Mouse (Mus musculus) spleen, adult 2 months (tissue): Measurements from ENCODE around the gene Hs1bp3. TPM values are rescaled to one million over a fixed set of nuclear protein-coding genes. Genes with fewer than 3 reads are reported as not detected.

Experiments
- DNase-seq, 2 experiments: peaks; one replicate each; pipeline versions ENCODE4 v3.0.0 to v3.0.0-alpha.2; 2012 to 2021; ENCODE audit warnings: low spot score in 2 of 2, low read depth in 1 of 2
- H3K27ac ChIP-seq: fragments of 200-500 bp; 2 replicates; pipeline ENCODE4 v1.5.1; 2012; ENCODE audit warnings: low read length, inconsistent platforms; ENCODE audit not compliant: insufficient read depth
- H3K27me3 ChIP-seq: fragments of 200-500 bp; 2 replicates; pipeline ENCODE4 v1.6.1; 2012; ENCODE audit warnings: mild to moderate bottlenecking, moderate library complexity, low read length, inconsistent platforms; ENCODE audit not compliant: control insufficient read depth, insufficient read depth
- H3K36me3 ChIP-seq: fragments of 200-500 bp; 2 replicates; pipeline ENCODE4 v1.6.1; 2012; ENCODE audit warnings: mild to moderate bottlenecking, low read length, inconsistent platforms; ENCODE audit not compliant: control insufficient read depth, insufficient read depth
- H3K4me1 ChIP-seq: fragments of 200-500 bp; 2 replicates; pipeline ENCODE4 v1.6.1; 2011; ENCODE audit warnings: inconsistent platforms; ENCODE audit not compliant: control insufficient read depth, insufficient read depth, insufficient read length
- H3K4me3 ChIP-seq: fragments of 200-500 bp; 2 replicates; pipeline ENCODE4 v1.5.1; 2011; ENCODE audit warnings: mild to moderate bottlenecking, inconsistent platforms; ENCODE audit not compliant: insufficient read depth, insufficient read length; ENCODE audit errors: extremely low read depth
- CTCF ChIP-seq: fragments of 200-500 bp; IDR thresholded peaks from 2 replicates; pipeline ENCODE4 v1.5.1; 2011; ENCODE audit warnings: mild to moderate bottlenecking, inconsistent platforms; ENCODE audit not compliant: insufficient read depth, insufficient read length, insufficient replicate concordance; ENCODE audit errors: extremely low read depth
- POLR2A ChIP-seq: fragments of 200-500 bp; IDR thresholded peaks from 2 replicates; pipeline ENCODE4 v1.6.1; 2011; ENCODE audit warnings: low read depth, low read length, inconsistent platforms
- WGBS: fragments of 180-500 bp; shearing (Covaris S2); methylation state at CpG from one replicate; pipeline ENCODE4 v1.1.7; 2018; 5-methylcytosine and 5-hydroxymethylcytosine counted together
- polyA plus RNA-seq: library from polyadenylated mRNA; depleted of rRNA; stranded (reverse); fragments of >200 nt; gene quantifications from 2 replicates; pipeline ENCODE4 v1.2.3, GENCODE M21; 2012

Hs1bp3 gene
- polyA plus RNA-seq, 1 experiment, result 11.1 TPM

DNA sequence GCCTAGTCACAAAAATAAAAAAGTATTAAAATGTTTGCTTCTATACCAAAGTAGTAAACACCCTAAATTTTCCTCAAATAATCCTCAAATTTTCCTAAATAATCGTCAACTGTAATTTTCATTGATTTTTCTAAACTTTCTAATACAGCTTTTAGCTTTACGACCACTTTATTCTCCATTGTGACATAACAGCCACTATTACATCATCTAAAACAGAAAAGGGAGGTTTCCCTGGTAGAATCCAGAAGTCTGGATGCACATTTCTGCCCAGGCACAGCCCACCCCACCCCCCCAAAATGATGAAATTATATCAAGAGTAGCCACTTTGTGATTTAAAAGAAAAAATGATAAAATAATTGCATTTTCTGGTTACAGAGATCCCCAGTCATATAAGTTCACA lies 17.1 kb upstream of the Hs1bp3 start:
- Histone ChIP-seq H3K4me1 (no peaks in the 10 kb centered on the region; the same call in 1 of the 2 replicates), H3K27ac (no peak overlapping the region), H3K36me3 (no peaks in the 10 kb centered on the region), H3K27me3 (peaks cover 20% of the 10 kb centered on the region), H3K4me3 (no peak overlapping the region)
- WGBS, result 63% methylated on average over 2 of the region's 2 CpGs
- no peak for DNase-seq
- no peak for TF ChIP-seq CTCF
- no peak for TF ChIP-seq POLR2A

DNA sequence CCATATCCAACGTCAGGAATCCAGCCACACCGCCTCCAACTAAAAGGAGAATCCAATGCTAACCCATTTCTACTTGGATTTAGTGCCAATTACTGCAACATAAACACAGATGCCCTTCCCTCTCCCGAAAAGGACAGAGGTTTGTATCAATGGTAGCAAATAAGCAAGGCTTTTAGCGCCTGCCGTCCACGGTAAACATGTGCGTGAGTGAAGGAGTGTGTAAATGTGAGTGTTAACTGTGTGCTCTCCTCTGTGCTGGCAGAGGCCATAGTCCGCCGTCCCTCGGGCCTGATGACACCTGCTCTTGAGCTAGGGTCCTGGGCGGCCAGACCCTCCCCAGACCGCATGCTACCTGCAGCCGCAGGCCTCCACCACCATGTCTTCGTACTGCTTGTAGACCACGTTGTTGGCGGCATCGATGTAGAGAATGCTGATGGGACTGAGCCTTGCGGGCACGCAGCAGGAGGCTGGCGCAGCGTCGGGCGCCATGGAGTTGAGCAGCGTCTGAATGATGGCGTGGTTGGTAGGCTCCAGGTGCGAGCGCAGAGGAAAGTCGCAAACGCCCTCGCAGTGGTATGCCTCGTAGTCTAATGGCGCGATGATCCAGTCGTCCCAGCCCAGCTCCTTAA lies 15.5 kb upstream of the Hs1bp3 start:
- 17% methylated on average over 34 of the region's 34 CpGs for WGBS
- Histone ChIP-seq H3K27ac (no peak overlapping the region), H3K4me3 (no peak overlapping the region), H3K27me3 (peaks cover 30% of the 10 kb centered on the region), H3K36me3 (no peaks in the 10 kb centered on the region), H3K4me1 (peaks cover 3% of the 10 kb centered on the region; the same call in 1 of the 2 replicates)
- no peak for DNase-seq
- TF ChIP-seq POLR2A (no peak), CTCF (no peak)

DNA sequence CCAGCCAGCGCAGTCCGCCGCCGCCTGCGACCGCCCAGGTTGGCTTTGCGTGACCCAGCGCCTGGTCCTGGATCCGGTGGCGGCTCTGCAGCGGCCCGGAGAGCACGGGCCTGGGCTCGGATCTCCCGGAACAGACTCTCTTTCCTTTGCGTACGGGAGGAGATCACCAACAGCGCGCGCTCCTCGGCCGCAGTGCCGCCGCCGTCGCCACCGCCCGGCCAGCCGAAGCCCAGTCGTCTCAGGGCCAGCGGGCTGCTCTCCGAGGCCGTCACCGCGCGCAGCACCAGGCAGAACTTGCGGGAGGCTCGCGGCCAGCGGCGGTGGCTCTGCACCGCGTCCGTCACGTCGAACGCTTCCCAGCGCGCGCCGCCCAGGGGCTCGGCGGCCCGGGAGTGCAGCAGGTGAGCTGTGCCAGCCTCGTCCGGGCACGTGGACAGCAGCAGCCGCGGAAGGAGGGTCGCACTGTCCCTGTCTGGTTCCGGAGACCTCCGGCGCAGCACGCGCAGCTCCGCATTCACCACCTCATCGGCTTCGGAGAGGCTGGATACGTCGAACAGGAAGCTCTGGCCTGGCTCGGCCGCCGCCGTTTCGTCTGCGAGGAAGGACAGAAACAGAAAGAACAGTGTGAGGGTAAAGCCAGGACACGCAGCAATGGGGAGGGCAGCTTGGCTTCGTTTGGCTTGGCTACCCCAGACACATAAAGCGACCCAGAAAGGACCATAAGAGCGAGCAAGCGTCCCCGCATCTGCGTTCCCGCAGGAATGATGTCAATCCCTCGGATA lies 14.7 kb upstream of the Hs1bp3 start:
- no peak for DNase-seq

DNA sequence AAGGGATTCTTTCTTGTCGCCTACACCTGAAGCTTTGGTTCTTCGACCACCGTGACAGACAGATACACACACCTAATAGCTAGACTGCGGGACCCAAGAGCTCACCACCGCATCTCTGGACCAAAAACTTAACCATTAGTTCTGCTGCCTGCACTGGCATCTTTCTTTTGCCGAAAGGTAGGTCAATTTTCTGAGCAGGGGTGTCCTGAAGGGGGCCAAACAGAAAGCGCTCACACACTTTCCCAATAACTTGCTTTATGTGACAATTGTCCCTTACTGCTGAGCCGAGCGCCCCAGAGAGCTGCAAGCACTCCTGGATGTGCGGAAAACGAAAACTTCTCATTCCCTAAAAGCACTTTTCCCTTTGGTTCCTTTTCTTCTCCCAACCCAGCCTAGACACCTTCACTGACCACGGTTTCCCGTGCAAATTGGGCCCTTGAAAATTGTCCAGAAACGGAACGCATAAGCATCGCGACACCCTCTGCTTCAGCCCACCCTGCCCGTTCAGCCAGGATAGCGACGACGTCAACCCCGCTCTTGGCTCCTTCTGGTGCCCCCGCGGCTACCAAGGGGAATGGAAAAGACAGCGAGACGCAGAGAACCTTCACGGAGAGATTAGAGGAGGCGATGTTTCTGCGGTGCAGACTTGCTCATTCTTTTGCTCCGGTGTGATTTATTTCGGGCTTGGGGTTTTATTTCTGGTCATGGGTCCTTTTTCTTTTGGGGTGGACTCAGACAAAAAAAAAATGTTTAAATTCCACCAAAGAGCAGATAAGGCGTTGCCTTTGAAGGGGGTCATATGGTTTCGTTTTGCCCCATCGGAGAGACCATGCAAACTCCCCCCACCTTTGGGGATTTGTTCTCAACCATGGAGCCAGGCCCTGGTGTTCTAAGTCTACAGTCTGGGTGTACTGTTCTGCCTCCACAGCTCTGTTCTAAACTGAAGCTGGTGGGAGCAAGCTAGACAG lies 13.8 kb upstream of the Hs1bp3 start:
- Histone ChIP-seq H3K4me1 (peaks cover 3% of the 10 kb centered on the region; the same call in 1 of the 2 replicates), H3K27me3 (peaks cover 30% of the 10 kb centered on the region), H3K36me3 (no peaks in the 10 kb centered on the region), H3K4me3 (no peak overlapping the region), H3K27ac (no peak overlapping the region)
- TF ChIP-seq POLR2A, result no peak
- no peak for TF ChIP-seq CTCF
- no peak for DNase-seq
- 11% methylated on average over 34 of the region's 34 CpGs for WGBS

More for the DNA sequence above, 14.7 kb upstream of the Hs1bp3 start:
- H3K27ac ChIP-seq, result no peak overlapping the region
- H3K4me3 ChIP-seq, result no peak overlapping the region
- H3K27me3 ChIP-seq, result peaks cover 30% of the 10 kb centered on the region
- 7% methylated on average over 83 of the region's 85 CpGs for whole genome bisulfite sequencing
- H3K4me1 ChIP-seq, result peaks cover 3% of the 10 kb centered on the region; the same call in 1 of the 2 replicates
- H3K36me3 ChIP-seq, result no peaks in the 10 kb centered on the region
- TF ChIP-seq CTCF, result no peak
- TF ChIP-seq POLR2A, result no peak

DNA sequence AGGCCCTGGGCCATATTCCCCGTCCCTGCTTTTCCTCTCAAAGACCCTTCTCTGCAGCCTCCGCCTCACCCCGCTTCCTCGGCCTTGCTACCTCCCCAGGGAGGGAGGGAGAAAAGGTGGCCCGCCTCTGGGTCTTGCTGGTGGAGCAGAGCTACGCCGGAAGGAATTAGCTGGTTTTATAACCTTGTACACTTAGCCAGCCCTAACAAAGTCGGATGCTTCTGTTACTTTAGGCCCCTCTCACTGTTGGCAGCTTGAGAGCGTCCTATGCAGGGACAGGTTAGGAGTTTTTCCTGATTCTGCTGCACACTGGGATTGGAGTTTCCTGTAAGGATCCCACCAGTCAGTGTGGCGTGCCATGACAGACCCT lies 13.1 kb upstream of the Hs1bp3 start:
- Histone ChIP-seq H3K27me3 (peaks cover 30% of the 10 kb centered on the region), H3K4me1 (peaks cover 3% of the 10 kb centered on the region; the same call in 1 of the 2 replicates), H3K4me3 (no peak overlapping the region), H3K27ac (no peak overlapping the region), H3K36me3 (no peaks in the 10 kb centered on the region)
- WGBS, result 41% methylated on average over 10 of the region's 10 CpGs
- TF ChIP-seq CTCF (no peak), POLR2A (no peak)
- no peak for DNase-seq

DNA sequence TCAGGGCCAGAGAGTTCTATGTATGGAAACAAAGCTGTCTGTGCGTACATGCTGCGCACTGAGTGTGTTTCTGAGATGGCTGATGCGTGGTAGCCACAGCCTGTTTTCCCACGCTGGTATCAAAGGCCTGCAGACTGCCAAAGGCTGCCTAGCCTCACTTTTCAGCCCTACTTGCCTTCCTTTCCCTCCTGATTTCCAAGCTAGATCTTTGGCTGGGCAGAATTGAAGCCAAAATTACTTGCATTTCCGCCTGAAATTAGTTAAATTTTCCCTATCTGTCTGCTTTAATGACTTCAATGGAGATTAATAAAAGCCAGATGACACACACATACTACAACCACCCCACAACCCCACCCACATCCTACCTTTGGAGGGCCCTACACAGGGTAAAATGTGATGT lies 12.7 kb upstream of the Hs1bp3 start:
- 62% methylated on average over 5 of the region's 5 CpGs for whole genome bisulfite sequencing
- TF ChIP-seq POLR2A (no peak), CTCF (no peak)
- H3K27me3 ChIP-seq, result peaks cover 30% of the 10 kb centered on the region

More for the DNA sequence above, 12.7 kb upstream of the Hs1bp3 start:
- DNase-seq, result no peak
- Histone ChIP-seq H3K36me3 (no peaks in the 10 kb centered on the region), H3K4me1 (peaks cover 3% of the 10 kb centered on the region; the same call in 1 of the 2 replicates), H3K27ac (no peak overlapping the region), H3K4me3 (no peak overlapping the region)
